Mouse (Mus musculus) heart, postnatal 0 days (tissue): ENCODE data around the gene Gm5129.

Experiments used
- CTCF ChIP-seq: IDR thresholded peaks from 2 replicates; pipeline ENCODE4 v1.5.1; 2016; ENCODE audit warnings: antibody characterized with exemption, control low read depth, low read depth
- EP300 ChIP-seq: IDR thresholded peaks from 2 replicates; pipeline ENCODE4 v1.6.1; 2016; ENCODE audit warnings: antibody characterized with exemption, low read depth

GRCm38 (mm10) chr5:29708258-29708657 lies 27.5 kb downstream of the Gm5129 start:
- TF ChIP-seq CTCF: no peak
- TF ChIP-seq EP300: no peak
